Mouse (Mus musculus): ENCODE data around the gene Sympk. TPM values are rescaled to one million over a fixed set of nuclear protein-coding genes. Genes with fewer than 3 reads are reported as not detected.

Gene Sympk
- total RNA-seq, 1 experiment from 2014 or later, result 83.7 TPM

DNA sequence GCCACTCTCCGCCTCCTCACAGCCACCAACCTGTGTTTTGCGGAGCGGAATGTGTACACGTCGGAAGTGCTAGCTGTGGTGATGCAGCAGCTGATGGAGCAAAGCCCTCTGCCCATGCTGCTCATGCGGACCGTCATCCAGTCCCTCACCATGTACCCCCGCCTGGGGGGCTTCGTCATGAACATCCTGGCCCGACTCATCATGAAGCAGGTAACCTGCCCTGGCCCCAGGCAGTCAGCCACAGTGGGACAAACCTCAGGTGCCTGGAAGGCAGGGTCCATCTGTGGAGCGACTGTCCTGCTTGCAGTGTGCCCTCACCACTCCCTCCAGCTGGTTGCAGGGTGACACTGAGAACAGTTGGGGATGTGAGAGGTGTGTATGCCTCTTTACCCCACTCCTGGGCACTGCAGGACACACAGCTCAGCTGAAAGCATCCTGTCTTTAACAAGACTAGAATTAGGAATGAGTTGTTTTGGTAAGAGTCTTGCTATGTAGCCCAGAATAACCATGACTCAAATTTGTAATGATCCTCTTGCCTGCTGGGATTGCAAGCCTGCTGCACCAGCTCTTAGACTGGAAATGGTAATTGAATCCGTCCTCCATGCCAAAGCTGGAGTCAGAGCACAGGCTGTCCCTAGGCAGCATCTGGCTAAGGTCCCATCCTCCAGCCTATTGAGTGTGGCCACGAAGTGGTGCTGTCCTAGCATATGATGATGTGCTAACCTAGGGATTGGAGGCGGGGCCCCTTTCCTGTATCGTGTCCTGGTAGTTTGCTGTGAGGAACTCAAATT lies 28.4 kb downstream of the Sympk start:
- no peak for DNase-seq

DNA sequence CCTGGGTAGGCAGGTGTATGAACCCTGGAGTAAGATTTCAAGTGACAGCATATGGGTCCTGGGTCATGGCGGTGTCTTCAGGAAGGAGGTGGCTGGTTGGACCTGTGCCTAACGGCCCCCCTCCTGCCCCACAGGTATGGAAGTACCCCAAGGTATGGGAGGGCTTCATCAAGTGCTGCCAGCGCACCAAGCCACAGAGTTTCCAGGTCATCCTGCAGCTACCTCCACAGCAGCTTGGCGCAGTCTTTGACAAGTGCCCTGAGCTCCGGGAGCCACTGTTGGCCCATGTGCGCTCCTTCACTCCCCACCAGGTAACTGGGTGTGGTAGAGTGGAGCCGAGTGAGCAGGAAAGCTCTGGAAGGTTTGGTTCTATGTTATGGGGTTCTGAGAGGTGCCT lies 29.0 kb downstream of the Sympk start:
- no peak for DNase-seq

DNA sequence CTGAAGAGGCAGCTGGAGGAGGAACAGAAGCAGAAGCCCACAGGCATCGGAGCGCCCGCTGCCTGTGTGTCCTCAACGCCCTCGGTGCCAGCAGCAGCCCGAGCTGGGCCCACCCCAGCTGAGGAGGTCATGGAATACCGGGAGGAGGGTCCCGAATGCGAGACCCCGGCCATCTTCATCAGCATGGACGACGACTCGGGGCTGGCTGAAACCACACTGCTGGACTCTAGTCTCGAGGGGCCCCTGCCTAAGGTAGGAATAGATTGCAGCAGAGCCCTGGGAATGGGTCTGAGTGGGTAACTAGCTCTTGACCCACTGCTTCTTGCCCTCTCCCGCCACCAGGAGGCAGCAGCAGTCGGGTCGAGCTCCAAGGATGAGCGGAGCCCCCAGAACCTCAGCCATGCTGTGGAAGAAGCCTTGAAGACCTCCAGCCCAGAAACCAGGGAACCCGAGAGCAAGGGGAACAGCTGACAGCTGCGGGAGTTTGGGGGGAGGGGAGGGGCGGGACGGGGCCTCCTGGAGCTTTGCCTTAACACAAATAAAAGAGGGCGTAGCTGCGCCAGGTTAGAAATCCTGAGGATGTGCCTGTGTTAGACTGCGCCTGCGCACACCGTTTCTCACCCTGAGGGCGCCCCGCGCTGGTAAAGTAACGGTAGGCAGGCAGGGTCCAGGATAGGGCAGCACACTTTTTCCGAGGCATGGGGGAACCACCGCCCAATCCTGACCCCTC lies 30.0 kb downstream of the Sympk start, which contains the start of gene Rsph6a:
Gene Rsph6a, plus strand, starts transcription at position 644 of the 730 bp plus-strand sequence.
- peak; percentile 65 for DNase-seq

- DNase-seq, result no peak
Observed at GRCm38 (mm10) chr7:19054777-19055076, 30.6 kb downstream of the Sympk start.

DNA sequence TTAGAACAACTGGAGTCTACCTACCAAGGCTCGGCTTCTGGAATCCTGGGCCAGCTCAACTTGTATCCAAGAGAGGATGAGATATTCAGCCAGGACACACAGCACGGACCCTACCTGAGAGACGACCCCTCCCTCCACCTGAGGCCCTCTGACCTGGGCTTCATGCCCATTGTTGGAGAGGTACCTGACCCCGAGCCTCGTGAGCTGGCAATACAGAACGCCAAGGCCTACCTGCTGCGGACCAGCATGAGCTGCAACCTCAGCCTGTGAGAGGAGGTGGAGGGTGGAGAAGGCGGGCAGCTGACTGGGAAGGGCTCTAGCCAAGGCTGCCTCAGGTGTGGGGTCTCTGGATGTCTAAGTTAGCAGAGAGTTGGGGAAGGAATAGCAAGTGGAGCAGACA lies 30.9 kb downstream of the Sympk start:
- DNase-seq, result no peak

- DNase-seq, result no peak
Observed at GRCm38 (mm10) chr7:19057405-19057804, 33.2 kb downstream of the Sympk start.

DNA sequence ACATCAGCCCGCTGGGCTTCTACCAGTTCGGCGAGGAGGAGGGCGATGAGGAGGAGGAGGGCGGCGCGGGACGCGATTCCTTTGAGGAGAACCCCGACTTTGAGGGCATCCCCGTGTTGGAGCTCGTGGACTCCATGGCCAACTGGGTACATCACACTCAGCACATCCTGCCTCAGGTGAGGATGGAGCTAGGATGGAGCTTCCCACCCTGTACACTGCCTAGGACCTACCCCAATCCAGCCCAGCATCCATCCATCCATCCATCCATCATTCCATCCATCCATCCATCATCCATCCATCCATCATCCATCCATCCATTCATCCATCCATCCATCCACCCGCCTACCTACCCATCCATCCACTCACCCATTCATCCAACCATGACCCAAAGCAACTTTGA lies 41.7 kb downstream of the Sympk start:
- no peak for DNase-seq

DNA sequence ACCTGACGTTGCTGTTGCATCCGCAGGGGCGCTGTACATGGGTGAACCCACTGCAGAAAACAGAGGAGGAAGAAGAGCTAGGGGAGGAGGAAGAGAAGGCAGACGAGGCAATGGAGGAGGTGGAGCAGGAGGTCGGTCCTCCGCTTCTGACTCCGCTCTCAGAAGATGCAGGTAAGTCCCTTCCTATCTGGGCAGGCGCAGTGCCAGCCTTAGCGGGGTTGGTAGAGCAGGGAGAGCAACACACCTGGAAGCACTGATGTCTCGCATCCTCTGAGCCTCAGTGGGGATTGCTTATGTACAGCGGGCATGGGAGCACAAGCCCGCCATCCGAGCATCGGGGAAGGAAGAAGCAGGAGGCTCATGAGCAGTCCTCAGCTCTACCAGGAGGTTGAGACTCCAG lies 42.9 kb downstream of the Sympk start:
- DNase-seq, result no peak

- DNase-seq, result no peak
Observed at GRCm38 (mm10) chr7:19067935-19068334, 43.8 kb downstream of the Sympk start.

- peak; percentile 81 for DNase-seq
Observed at GRCm38 (mm10) chr7:19068707-19069106, 44.5 kb downstream of the Sympk start.

- DNase-seq, result peak; percentile 65
Observed at GRCm38 (mm10) chr7:19069500-19069899, 45.3 kb downstream of the Sympk start.

DNA sequence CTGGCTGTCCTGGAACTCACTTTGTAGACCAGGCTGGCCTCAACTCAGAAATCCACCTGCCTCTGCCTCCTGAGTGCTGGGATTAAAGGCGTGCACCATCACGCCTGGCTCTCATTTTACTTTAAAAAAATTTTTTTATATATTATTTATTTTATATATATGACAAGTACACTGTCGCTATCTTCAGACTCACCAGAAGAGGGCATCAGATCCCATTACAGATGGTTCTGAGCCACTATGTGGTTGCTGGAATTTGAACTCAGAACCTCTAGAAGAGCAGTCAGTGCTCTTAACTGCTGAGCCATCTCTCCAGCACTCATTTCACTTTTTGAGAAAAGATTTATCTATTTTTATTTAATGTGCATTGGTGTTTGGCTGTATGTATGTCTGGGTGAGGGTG lies 46.8 kb downstream of the Sympk start:
- peak; percentile 5 for DNase-seq

- DNase-seq, result peak; percentile 71
Observed at GRCm38 (mm10) chr7:19073504-19073903, 49.3 kb downstream of the Sympk start.

DNA sequence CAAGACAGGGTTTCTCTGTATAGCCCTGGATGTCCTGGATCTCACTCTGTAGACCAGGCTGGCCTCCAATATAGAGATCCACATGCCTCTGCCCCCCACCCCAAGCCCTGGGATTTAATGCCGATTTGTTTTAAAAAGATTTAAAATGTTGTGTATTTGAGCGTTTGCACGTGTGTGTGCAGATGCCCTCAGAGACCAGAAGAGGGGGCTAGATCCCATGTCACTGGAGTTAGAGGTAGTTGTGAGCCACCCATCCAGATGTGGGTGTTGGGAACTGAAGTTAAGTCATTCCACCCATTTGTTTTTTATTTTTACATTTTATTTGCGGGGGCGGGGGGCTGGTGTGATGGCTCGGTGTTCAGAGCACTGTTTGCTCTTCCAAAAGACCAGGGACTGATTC lies 50.3 kb downstream of the Sympk start:
- peak; percentile 1 for DNase-seq

- DNase-seq, result no peak
Observed at GRCm38 (mm10) chr7:19075231-19075630, 51.1 kb downstream of the Sympk start.

GRCm38 (mm10) chr7:19075723-19076585 lies 51.8 kb downstream of the Sympk start, which contains the start of gene Dmwd:
TSS of gene Dmwd (plus strand) at chr7:19076227.
- DNase-seq, result peak; percentile 98

GRCm38 (mm10) chr7:19076586-19076991 lies 52.4 kb downstream of the Sympk start:
- DNase-seq, result peak; percentile 52

GRCm38 (mm10) chr7:19077761-19078160 lies 53.6 kb downstream of the Sympk start:
- DNase-seq, result peak; percentile 46

- no peak for DNase-seq
Observed at GRCm38 (mm10) chr7:19078732-19079131, 54.6 kb downstream of the Sympk start.

DNA sequence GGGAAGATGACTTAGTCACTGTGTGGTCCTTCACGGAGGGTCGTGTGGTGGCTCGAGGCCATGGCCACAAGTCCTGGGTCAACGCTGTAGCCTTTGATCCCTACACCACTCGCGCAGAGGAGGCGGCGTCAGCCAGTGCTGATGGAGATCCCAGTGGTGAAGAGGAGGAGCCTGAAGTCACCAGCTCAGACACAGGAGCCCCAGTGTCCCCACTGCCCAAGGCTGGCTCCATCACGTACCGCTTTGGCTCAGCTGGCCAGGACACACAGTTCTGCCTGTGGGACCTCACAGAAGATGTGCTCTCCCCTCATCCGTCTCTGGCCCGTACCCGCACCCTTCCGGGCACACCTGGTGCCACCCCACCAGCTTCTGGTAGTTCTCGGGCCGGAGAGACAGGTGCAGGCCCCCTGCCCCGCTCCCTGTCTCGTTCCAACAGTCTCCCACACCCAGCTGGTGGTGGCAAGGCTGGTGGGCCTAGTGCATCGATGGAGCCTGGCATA lies 56.3 kb downstream of the Sympk start:
- peak; percentile 11 for DNase-seq

DNA sequence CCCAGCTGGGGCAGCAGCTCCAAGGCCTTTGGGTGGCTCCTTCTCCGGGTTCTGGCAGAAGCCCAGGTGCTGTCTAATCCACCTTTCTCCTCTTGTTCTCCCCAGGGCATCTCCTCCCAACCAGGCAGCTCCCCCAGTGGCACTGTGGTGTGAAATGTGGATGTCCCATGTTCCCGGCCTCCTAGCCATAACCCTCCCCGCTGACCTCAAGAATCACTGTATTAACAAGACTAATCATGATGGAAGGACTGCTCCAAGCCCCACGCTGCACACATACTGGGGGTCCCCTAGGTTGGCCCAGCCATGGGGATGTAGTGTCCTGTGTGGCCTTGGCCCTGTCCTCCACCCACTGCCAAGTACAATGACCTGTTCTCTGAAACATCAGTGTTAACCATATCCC lies 58.0 kb downstream of the Sympk start:
- no peak for DNase-seq

GRCm38 (mm10) chr7:19083096-19083495 lies 58.9 kb downstream of the Sympk start:
- DNase-seq, result no peak

DNA sequence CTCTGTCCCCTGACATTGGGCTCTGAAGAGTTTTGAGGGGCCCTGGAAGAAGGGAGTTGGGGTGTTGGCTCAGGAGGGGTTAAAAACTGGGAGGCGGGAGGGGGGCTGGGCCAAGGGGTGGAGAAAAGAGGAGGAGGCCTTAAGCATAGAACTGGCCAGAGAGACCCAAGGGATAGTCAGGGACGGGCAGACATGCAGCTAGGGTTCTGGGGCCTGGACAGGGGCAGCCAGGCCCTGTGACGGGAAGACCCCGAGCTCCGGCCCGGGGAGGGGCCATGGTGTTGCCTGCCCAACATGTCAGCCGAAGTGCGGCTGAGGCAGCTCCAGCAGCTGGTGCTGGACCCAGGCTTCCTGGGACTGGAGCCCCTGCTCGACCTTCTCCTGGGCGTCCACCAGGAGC lies 59.5 kb downstream of the Sympk start, which contains the start of gene Dmpk:
Gene Dmpk, plus strand, starts transcription at position 149 of the 400 bp plus-strand sequence.
- peak; percentile 66 for DNase-seq
